Mouse (Mus musculus): ENCODE measurements around the gene Acp6. TPM values are rescaled to one million over a fixed set of nuclear protein-coding genes. Genes with fewer than 3 reads are reported as not detected.

The Acp6 gene
- polyA plus RNA-seq, 1 experiment: 47.8 TPM

- peak in 1 of 2 experiments; percentile 85 for DNase-seq (ENCODE audit: extremely low spot score in 1 of 2, low spot score in 1 of 2)
These were observed 26.7 kb downstream of the Acp6 start for GRCm38 (mm10) chr3:97185098-97185860.

- DNase-seq (ENCODE audit: extremely low spot score in 1 of 2, low spot score in 1 of 2): no peak
These were observed 38.0 kb downstream of the Acp6 start for GRCm38 (mm10) chr3:97196571-97196970.

- peak in 1 of 2 experiments; percentile 32 for DNase-seq (ENCODE audit: extremely low spot score in 1 of 2, low spot score in 1 of 2)
These were observed 40.7 kb downstream of the Acp6 start for GRCm38 (mm10) chr3:97199261-97199660.

- peak in 1 of 2 experiments; percentile 80 for DNase-seq (ENCODE audit: extremely low spot score in 1 of 2, low spot score in 1 of 2)
These were observed 43.4 kb downstream of the Acp6 start for GRCm38 (mm10) chr3:97201943-97202342.

GRCm38 (mm10) chr3:97203880-97204279, 45.3 kb downstream of the Acp6 start:
- DNase-seq (ENCODE audit: extremely low spot score in 1 of 2, low spot score in 1 of 2): no peak

GRCm38 (mm10) chr3:97206521-97206920, 47.9 kb downstream of the Acp6 start:
- DNase-seq (ENCODE audit: extremely low spot score in 1 of 2, low spot score in 1 of 2): no peak

- DNase-seq (ENCODE audit: extremely low spot score in 1 of 2, low spot score in 1 of 2): no peak
These were observed 50.8 kb downstream of the Acp6 start for GRCm38 (mm10) chr3:97209351-97209750.

GRCm38 (mm10) chr3:97211177-97211576, 52.6 kb downstream of the Acp6 start:
- no peak for DNase-seq (ENCODE audit: extremely low spot score in 1 of 2, low spot score in 1 of 2)

GRCm38 (mm10) chr3:97213871-97214270, 55.3 kb downstream of the Acp6 start:
- no peak for DNase-seq (ENCODE audit: extremely low spot score in 1 of 2, low spot score in 1 of 2)

- DNase-seq (ENCODE audit: extremely low spot score in 1 of 2, low spot score in 1 of 2): peak in 1 of 2 experiments; percentile 22
These were observed 55.9 kb downstream of the Acp6 start for GRCm38 (mm10) chr3:97214439-97214838.

GRCm38 (mm10) chr3:97215526-97215925, 56.9 kb downstream of the Acp6 start:
- no peak for DNase-seq (ENCODE audit: extremely low spot score in 1 of 2, low spot score in 1 of 2)

GRCm38 (mm10) chr3:97223261-97223660, 64.7 kb downstream of the Acp6 start:
- DNase-seq (ENCODE audit: extremely low spot score in 1 of 2, low spot score in 1 of 2): no peak

- DNase-seq (ENCODE audit: extremely low spot score in 1 of 2, low spot score in 1 of 2): no peak
These were observed 66.7 kb downstream of the Acp6 start for GRCm38 (mm10) chr3:97225231-97225630.

GRCm38 (mm10) chr3:97226719-97227118, 68.1 kb downstream of the Acp6 start:
- DNase-seq (ENCODE audit: extremely low spot score in 1 of 2, low spot score in 1 of 2): no peak

Other genes with a start within 250 kb of the Acp6 start
- not detected in 2 replicates for gene Gja8, start 232.8 kb upstream of the Acp6 start, polyA plus RNA-seq (2012; rRNA removed)
- 19.3 and 20.7 TPM in 2 replicates for gene Bcl9, start 139.1 kb downstream of the Acp6 start, polyA plus RNA-seq (2012; rRNA removed)

All from frontal cortex, adult 2 months (tissue).